Mouse (Mus musculus) ES-E14 (cell line): Measurements from ENCODE around the gene Slco1a5. TPM values are rescaled to one million over a fixed set of nuclear protein-coding genes. Genes with fewer than 3 reads are reported as not detected.

Experiments used
- DNase-seq: peaks from one replicate; pipeline ENCODE4 v3.0.0-alpha.2; 2013; ENCODE audit warnings: low read depth, low spot score
- H3K27ac ChIP-seq: 2 replicates; pipeline ENCODE4 v1.5.1; 2012; ENCODE audit warnings: low read depth, mild to moderate bottlenecking, low read length, moderate library complexity, mixed read lengths; ENCODE audit not compliant: poor library complexity, insufficient read depth, severe bottlenecking
- H3K36me3 ChIP-seq: 2 replicates; pipeline ENCODE4 v1.6.1; 2012; ENCODE audit warnings: mild to moderate bottlenecking, low read length, moderate library complexity, mixed read lengths; ENCODE audit not compliant: control insufficient read depth, poor library complexity, insufficient read depth, severe bottlenecking
- H3K4me1 ChIP-seq, 2 experiments: fragments of 150-350 bp in 1 of 2; sonication (generic) in 1 of 2; 2 replicates each; pipeline ENCODE4 v1.6.1; 2012; ENCODE audit warnings: low read length in 2 of 2, mild to moderate bottlenecking in 1 of 2, mixed read lengths in 1 of 2; ENCODE audit not compliant: control insufficient read depth in 2 of 2, insufficient read depth in 2 of 2, poor library complexity in 1 of 2
- H3K4me3 ChIP-seq, 2 experiments: fragments of 150-350 bp in 1 of 2; sonication (generic) in 1 of 2; 2 replicates each; pipeline ENCODE4 v1.5.1; 2012; ENCODE audit warnings: low read length in 2 of 2, low read depth in 1 of 2, mild to moderate bottlenecking in 1 of 2, mixed read lengths in 1 of 2; ENCODE audit not compliant: insufficient read depth in 1 of 2, poor library complexity in 1 of 2, severe bottlenecking in 1 of 2
- H3K9ac ChIP-seq: 2 replicates; pipeline ENCODE4 v1.6.1; 2012; ENCODE audit warnings: low read depth, mild to moderate bottlenecking, low read length, mixed read lengths; ENCODE audit not compliant: poor library complexity, insufficient read depth, severe bottlenecking
- H3K9me3 ChIP-seq: fragments of 150-350 bp; sonication (generic); 2 replicates; pipeline ENCODE4 v1.6.1; 2012; ENCODE audit warnings: low read depth, mild to moderate bottlenecking, low read length; ENCODE audit not compliant: control insufficient read depth, insufficient read depth
- CHD2 ChIP-seq: IDR thresholded peaks from 2 replicates; pipeline ENCODE4 v1.6.1; 2014; ENCODE audit warnings: mild to moderate bottlenecking, low read depth, low read length, inconsistent platforms
- HCFC1 ChIP-seq: IDR thresholded peaks from 2 replicates; pipeline ENCODE4 v1.6.1; 2012; ENCODE audit warnings: low read length, inconsistent platforms, borderline replicate concordance; ENCODE audit not compliant: insufficient read depth
- MAFK ChIP-seq: IDR thresholded peaks from 2 replicates; pipeline ENCODE4 v1.6.1; 2014; ENCODE audit warnings: mild to moderate bottlenecking, low read depth, low read length, inconsistent platforms; ENCODE audit not compliant: insufficient read depth
- ZC3H11A ChIP-seq: IDR thresholded peaks from 2 replicates; pipeline ENCODE4 v1.6.1; 2012; ENCODE audit warnings: low read depth, mild to moderate bottlenecking, inconsistent platforms, low read length, borderline replicate concordance
- ZNF384 ChIP-seq: IDR thresholded peaks from 2 replicates; pipeline ENCODE4 v1.6.1; 2012; ENCODE audit warnings: low read depth, low read length, inconsistent platforms
- in situ Hi-C, 2 experiments: fragments of 600-800 bp; cut with MboI; formaldehyde crosslinking; loops; one replicate each; pipeline ENCODE4 v1.15.1; 2025; ENCODE audit warnings: low sequenced_read_pairs in 2 of 2, inconsistent platforms in 1 of 2; ENCODE audit not compliant: unreplicated experiment in 2 of 2
- total RNA-seq: library from RNA; depleted of rRNA; stranded (reverse); fragments of 300-350 nt; gene quantifications from 2 replicates; pipeline ENCODE4 v1.2.3, GENCODE M21; 2012

The Slco1a5 gene
- total RNA-seq, 1 experiment: 0.49 TPM

- H3K9me3 ChIP-seq: no peaks in the 10 kb centered on the region
- H3K9ac ChIP-seq: no peak overlapping the region
- no peak for DNase-seq
- TF ChIP-seq MAFK (no peak), HCFC1 (no peak), ZC3H11A (no peak), CHD2 (no peak), ZNF384 (no peak)
- no peaks in the 10 kb centered on the region for H3K36me3 ChIP-seq
- no peak overlapping the region for H3K4me3 ChIP-seq
- H3K4me1 ChIP-seq: no peaks in the 10 kb centered on the region
- in situ Hi-C loops: no loop called here
- no peak overlapping the region for H3K27ac ChIP-seq
These were observed 113.0 kb downstream of the Slco1a5 start for GRCm38 (mm10) chr6:142209749-142210148.

- in situ Hi-C loops: no loop called here
- Histone ChIP-seq H3K9me3 (no peaks in the 10 kb centered on the region), H3K36me3 (no peaks in the 10 kb centered on the region), H3K27ac (no peak within 1 kb of the TSS), H3K9ac (no peak within 1 kb of the TSS), H3K4me1 (no peaks in the 10 kb centered on the region), H3K4me3 (no peak within 1 kb of the TSS)
- DNase-seq: no peak
- TF ChIP-seq ZC3H11A: no peak
- TF ChIP-seq MAFK: no peak
- TF ChIP-seq ZNF384: no peak
- TF ChIP-seq HCFC1: no peak
- TF ChIP-seq CHD2: no peak
These were observed 114.4 kb downstream of the Slco1a5 start, which contains the start of gene Slco1a6 for GRCm38 (mm10) chr6:142208421-142208820. TSS of gene Slco1a6 (minus strand) at chr6:142208521.

GRCm38 (mm10) chr6:142200524-142200923, 122.3 kb downstream of the Slco1a5 start:
- Histone ChIP-seq H3K27ac (no peak overlapping the region), H3K36me3 (no peaks in the 10 kb centered on the region), H3K9me3 (no peaks in the 10 kb centered on the region), H3K4me1 (no peaks in the 10 kb centered on the region), H3K9ac (no peak overlapping the region), H3K4me3 (no peak overlapping the region)
- in situ Hi-C loops: no loop called here
- TF ChIP-seq ZNF384 (no peak), CHD2 (no peak), HCFC1 (no peak), MAFK (no peak), ZC3H11A (no peak)
- DNase-seq: no peak

GRCm38 (mm10) chr6:142194245-142194644, 128.5 kb downstream of the Slco1a5 start:
- H3K36me3 ChIP-seq: no peaks in the 10 kb centered on the region
- no peak overlapping the region for H3K4me3 ChIP-seq
- in situ Hi-C loops: no loop called here
- H3K9ac ChIP-seq: no peak overlapping the region
- TF ChIP-seq MAFK (no peak), CHD2 (no peak), ZNF384 (no peak), HCFC1 (no peak), ZC3H11A (no peak)
- H3K27ac ChIP-seq: no peak overlapping the region
- no peaks in the 10 kb centered on the region for H3K9me3 ChIP-seq
- H3K4me1 ChIP-seq: no peaks in the 10 kb centered on the region
- DNase-seq: no peak

- H3K27ac ChIP-seq: no peak overlapping the region
- no peaks in the 10 kb centered on the region for H3K9me3 ChIP-seq
- no peak overlapping the region for H3K4me3 ChIP-seq
- DNase-seq: no peak
- TF ChIP-seq ZC3H11A (no peak), CHD2 (no peak), HCFC1 (no peak), ZNF384 (no peak), MAFK (no peak)
- H3K9ac ChIP-seq: no peak overlapping the region
- no peaks in the 10 kb centered on the region for H3K36me3 ChIP-seq
- in situ Hi-C loops: no loop called here
- no peaks in the 10 kb centered on the region for H3K4me1 ChIP-seq
These were observed 130.8 kb downstream of the Slco1a5 start for GRCm38 (mm10) chr6:142191962-142192361.
